Mouse (Mus musculus) intestine, embryonic 15.5 days (tissue): ENCODE measurements at regions not wholly inside any gene's neighbourhood (a gene's known extent, or its start where the extent isn't known, plus 50 kb on each side); places are given as distances from the start of the nearest gene placed in this dataset.
A peak's percentile ranks its signal among the peaks of the same experiment; 100 is the strongest.
"Not testable (repeated sequence)": the region's sequence is repeated elsewhere in the genome, so short reads cannot be mapped to it uniquely, and the experiment has no call there.

Experiments
- ATAC-seq: fragments of 200-750 bp; cut with Nextera tagmentation; 2 replicates; pipeline ENCODE4 v1.8.0; 2017; ENCODE audit warnings: moderate TSS enrichment, moderate library complexity
- H3K27ac ChIP-seq: fragments of 300-500 bp; sonication (generic); 2 replicates; pipeline ENCODE4 v1.5.1; 2015; ENCODE audit warnings: mild to moderate bottlenecking, inconsistent platforms
- H3K27me3 ChIP-seq: fragments of 300-500 bp; sonication (generic); replicated peaks from 2 replicates; pipeline ENCODE4 v1.6.1; 2015; ENCODE audit warnings: inconsistent platforms
- H3K36me3 ChIP-seq: fragments of 300-500 bp; sonication (generic); 2 replicates; pipeline ENCODE4 v1.6.1; 2015; ENCODE audit warnings: inconsistent platforms
- H3K4me1 ChIP-seq: fragments of 300-500 bp; sonication (generic); replicated peaks from 2 replicates; pipeline ENCODE4 v1.6.1; 2015; ENCODE audit warnings: inconsistent platforms
- H3K4me2 ChIP-seq: fragments of 300-500 bp; sonication (generic); replicated peaks from 2 replicates; pipeline ENCODE4 v1.6.1; 2015; ENCODE audit warnings: mild to moderate bottlenecking, inconsistent platforms
- H3K4me3 ChIP-seq: fragments of 300-500 bp; sonication (generic); replicated peaks from 2 replicates; pipeline ENCODE4 v1.5.1; 2015; ENCODE audit warnings: inconsistent platforms
- H3K9ac ChIP-seq: fragments of 300-500 bp; sonication (generic); 2 replicates; pipeline ENCODE4 v1.6.1; 2015; ENCODE audit warnings: inconsistent platforms
- H3K9me3 ChIP-seq: fragments of 300-500 bp; sonication (generic); 2 replicates; pipeline ENCODE4 v1.6.1; 2016; ENCODE audit warnings: inconsistent platforms
- WGBS: fragments of 180-500 bp; shearing (Covaris S2); methylation state at CpG from one replicate; pipeline ENCODE4 v1.1.7; 2015; 5-methylcytosine and 5-hydroxymethylcytosine counted together

DNA sequence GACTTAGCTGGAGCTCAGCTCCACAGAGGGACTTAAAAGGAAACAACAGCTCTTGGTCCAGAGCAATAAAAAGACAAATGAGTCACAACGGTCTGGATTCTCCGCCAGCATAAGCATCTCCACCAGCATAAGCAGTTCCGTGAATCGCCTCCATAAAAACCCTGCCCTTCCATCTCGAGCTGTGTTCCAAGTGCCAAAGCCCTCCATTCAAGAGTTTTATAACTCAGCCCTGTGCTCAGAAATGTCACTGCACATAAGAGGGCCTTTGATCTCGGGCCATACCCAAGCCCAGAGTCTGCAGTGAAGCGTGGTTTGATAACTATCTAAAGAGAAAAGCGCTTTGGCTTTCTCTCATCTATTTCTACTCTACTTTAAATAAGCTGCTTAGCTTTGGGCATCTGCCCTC lies 70.8 kb upstream of the Akap13 start:
- no peak overlapping the region for H3K4me2 ChIP-seq
- no peaks in the 10 kb centered on the region for H3K27me3 ChIP-seq

DNA sequence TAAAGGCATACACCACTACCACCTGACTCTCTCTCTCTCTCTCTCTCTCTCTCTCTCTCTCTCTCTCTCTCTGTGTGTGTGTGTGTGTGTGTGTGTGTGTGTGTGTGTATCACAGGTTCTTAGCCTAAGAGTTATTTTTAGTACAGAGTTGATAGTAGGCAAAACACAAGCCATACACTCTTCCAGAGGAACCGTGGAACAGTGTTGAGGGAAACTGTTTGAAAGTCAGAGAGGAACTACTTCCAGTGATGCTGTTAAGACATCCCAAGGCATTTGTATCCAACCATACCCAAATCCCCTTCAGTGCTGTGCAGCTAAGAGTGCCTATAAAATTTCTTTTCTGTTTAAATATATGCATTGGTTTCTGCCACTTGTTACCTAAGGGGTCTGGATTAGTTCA lies 68.3 kb upstream of the Akap13 start:
- 0 out of 2 replicates have a peak, but pooled peaks cover 7% of the 10 kb centered on the region for H3K4me1 ChIP-seq
- no peaks in the 10 kb centered on the region for H3K36me3 ChIP-seq
- WGBS: 52% methylated on average over 1 of the region's 1 CpGs
- no peak overlapping the region for H3K4me2 ChIP-seq
- no peak for ATAC-seq
- no peak overlapping the region for H3K9ac ChIP-seq
- H3K27ac ChIP-seq: no peak overlapping the region
- H3K27me3 ChIP-seq: no peaks in the 10 kb centered on the region
- H3K9me3 ChIP-seq: no peaks in the 10 kb centered on the region
- H3K4me3 ChIP-seq: no peak overlapping the region

More for the DNA sequence above, 70.8 kb upstream of the Akap13 start:
- H3K4me3 ChIP-seq: no peak overlapping the region
- ATAC-seq: peak; percentile 92
- no peaks in the 10 kb centered on the region for H3K9me3 ChIP-seq
- peak overlapping the region; percentile 54 for H3K27ac ChIP-seq
- 0 out of 2 replicates have a peak, but pooled peaks cover 7% of the 10 kb centered on the region for H3K4me1 ChIP-seq
- H3K36me3 ChIP-seq: no peaks in the 10 kb centered on the region
- H3K9ac ChIP-seq: no peak overlapping the region
- WGBS: 18% methylated on average over 8 of the region's 8 CpGs

DNA sequence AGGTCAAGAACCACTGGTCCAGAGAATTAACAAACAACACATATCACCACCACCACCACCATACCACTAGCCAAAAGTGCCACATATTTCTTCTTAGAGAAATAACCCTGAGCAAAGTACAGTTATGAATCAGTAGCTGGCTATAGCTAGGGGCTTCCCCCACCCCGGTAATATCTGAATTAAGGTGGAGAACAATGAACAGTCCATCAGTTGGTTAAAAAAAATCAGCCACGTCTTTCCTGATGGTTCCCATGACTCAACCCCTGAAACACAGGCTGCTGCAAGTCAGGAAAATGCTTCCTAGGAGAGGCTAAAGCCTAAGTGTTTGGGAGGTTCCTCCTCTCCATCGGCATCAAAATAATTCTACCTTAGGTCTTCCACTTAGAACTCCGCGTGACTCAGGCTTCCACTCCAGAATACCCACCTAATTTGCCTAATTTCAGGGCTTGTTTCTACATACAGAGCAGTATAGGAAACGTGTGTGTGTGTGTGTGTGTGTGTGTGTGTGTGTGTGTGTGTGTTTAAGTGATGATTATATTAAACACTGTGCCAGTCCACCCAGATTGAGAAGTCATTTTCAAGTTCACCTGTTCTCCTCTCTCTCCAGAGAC lies 67.4 kb upstream of the Akap13 start:
- no peak for ATAC-seq
- Histone ChIP-seq H3K9me3 (no peaks in the 10 kb centered on the region), H3K4me1 (0 out of 2 replicates have a peak, but pooled peaks cover 7% of the 10 kb centered on the region), H3K9ac (no peak overlapping the region), H3K4me3 (no peak overlapping the region), H3K27ac (no peak overlapping the region), H3K4me2 (no peak overlapping the region), H3K27me3 (no peaks in the 10 kb centered on the region), H3K36me3 (no peaks in the 10 kb centered on the region)
- 69% methylated on average over 6 of the region's 6 CpGs for WGBS

DNA sequence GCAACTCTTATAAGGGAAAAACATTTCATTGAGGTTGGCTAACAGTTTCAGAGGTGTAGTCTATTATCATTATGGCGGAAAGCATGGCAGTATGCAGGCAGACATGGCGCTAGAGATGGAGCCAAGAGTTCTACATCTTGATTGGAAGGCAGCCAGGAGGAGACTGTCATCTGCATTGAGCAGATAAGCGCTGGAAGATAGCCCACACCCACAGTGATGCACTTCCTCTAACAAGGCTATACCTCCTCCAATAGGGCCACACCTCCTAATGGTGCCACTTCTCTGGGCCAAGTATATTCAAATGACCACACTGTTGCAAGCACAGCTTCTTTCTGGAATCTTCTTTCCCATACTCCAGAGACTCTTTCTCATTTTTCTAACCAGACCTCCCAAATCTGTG lies 65.2 kb upstream of the Akap13 start:
- Histone ChIP-seq H3K4me3 (no peak overlapping the region), H3K9me3 (no peaks in the 10 kb centered on the region), H3K27me3 (no peaks in the 10 kb centered on the region), H3K4me1 (peaks cover under 1% of the 10 kb centered on the region; the same call in 1 of the 2 replicates), H3K36me3 (no peaks in the 10 kb centered on the region), H3K4me2 (no peak overlapping the region), H3K27ac (no peak overlapping the region), H3K9ac (no peak overlapping the region)
- no peak for ATAC-seq
- 87% methylated on average over 3 of the region's 3 CpGs for WGBS

DNA sequence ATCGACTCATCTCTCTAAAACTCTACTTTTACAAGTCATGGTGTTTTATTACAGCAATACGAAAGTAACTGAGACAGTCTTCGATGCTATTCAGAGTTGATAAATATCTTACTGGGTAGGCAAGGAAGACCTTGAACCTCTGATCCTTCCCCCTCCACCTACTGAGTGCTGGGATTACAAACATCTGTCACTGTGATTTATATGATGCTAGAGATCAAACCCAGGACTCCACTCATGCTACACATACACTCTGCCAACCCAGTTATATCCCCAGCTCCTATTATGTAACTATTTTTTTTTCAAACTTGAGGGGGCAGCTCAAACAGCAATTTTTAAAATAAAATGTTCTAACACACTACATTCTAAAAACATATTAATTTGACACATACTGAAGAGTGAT lies 62.6 kb upstream of the Akap13 start:
- Histone ChIP-seq H3K9me3 (no peaks in the 10 kb centered on the region), H3K4me2 (no peak overlapping the region), H3K27ac (no peak overlapping the region), H3K9ac (no peak overlapping the region), H3K36me3 (no peaks in the 10 kb centered on the region), H3K27me3 (no peaks in the 10 kb centered on the region), H3K4me1 (peaks cover 8% of the 10 kb centered on the region), H3K4me3 (no peak overlapping the region)
- WGBS: 17% methylated on average over 3 of the region's 3 CpGs
- peak; percentile 19; the same call in 1 of the 2 replicates for ATAC-seq

DNA sequence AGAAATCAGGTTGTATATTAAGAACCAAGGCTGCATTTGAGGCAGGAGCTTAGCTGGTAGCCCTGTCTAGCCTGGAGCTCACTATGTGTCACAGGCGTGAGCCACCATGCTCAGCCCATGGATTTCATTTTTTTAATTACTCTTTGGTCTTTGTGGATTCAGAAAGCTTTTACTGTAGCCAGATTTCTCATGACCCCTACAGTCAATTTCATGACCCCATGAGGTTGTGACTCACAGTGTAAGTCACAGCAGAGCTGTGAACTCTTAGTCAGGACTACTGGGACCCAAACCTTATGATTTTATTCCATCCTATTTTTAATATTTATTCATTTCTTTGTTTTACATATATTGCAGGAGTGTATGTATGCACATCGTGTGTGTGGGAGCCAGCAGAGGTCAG lies 61.9 kb upstream of the Akap13 start:
- H3K27ac ChIP-seq: no peak overlapping the region
- peaks cover 8% of the 10 kb centered on the region for H3K4me1 ChIP-seq
- H3K9me3 ChIP-seq: no peaks in the 10 kb centered on the region
- no peak overlapping the region for H3K9ac ChIP-seq
- H3K4me2 ChIP-seq: no peak overlapping the region
- H3K4me3 ChIP-seq: no peak overlapping the region
- ATAC-seq: no peak
- no peaks in the 10 kb centered on the region for H3K36me3 ChIP-seq
- no peaks in the 10 kb centered on the region for H3K27me3 ChIP-seq
- 87% methylated on average over 2 of the region's 2 CpGs for WGBS

DNA sequence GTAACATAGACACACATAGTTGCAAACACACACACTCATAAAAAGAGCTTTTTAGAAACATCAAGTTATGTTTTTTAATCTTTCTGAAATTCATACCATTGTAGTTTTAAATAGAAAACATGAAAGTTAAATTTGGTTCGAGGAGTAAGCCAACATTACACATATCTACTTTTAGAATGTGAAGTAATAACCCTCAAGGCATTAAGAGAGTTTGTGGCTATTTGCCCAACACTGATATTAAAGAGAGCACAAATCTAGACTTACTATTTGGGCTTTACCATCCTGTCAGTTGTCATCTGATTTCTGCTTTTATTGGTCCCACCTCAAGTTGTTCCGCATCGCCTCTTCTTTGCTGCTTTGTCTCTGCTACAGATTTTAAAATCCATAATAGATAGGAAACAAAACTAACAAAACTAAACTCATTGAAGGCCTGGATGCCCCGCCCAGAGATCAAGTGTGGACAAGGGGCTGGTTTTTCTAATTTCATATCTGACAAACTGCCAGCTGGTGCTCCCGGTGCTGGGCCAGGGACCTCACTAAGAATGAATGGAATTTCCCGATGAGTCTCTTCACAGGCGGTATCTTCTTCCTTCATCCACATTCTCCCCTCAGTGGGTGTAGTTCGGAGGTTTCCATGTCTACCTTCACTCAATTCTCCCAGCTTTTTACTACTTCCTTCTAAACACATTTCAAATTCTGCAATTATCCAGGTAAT lies 60.3 kb upstream of the Akap13 start:
- Histone ChIP-seq H3K9ac (no peak overlapping the region), H3K4me3 (no peak overlapping the region), H3K36me3 (no peaks in the 10 kb centered on the region), H3K27me3 (no peaks in the 10 kb centered on the region), H3K9me3 (no peaks in the 10 kb centered on the region), H3K4me1 (peaks cover 15% of the 10 kb centered on the region), H3K27ac (no peak overlapping the region), H3K4me2 (no peak overlapping the region)
- ATAC-seq: no peak
- 51% methylated on average over 8 of the region's 8 CpGs for WGBS

DNA sequence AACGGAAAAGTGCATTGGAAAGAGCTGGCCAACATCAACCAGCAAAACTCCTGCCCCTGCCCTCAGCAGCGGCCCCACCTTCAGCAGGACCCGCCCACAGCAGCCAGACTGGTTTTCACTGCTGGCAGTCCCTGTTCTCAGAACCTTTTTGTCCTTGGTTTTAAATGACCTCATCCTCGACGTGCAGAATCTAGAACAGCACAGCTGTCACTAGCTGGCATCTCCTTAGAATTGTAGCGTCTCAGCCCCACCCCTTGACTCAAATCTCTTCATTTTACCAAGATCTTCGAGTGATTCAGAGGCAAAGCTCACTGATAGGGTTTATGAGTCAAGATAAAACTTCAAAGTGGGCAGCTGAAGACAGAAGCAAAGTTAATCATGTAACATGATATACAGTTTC lies 57.8 kb upstream of the Akap13 start:
- H3K27ac ChIP-seq: peak overlapping the region; percentile 56; the same call in 1 of the 2 replicates
- no peaks in the 10 kb centered on the region for H3K27me3 ChIP-seq
- H3K36me3 ChIP-seq: no peaks in the 10 kb centered on the region
- H3K4me3 ChIP-seq: no peak overlapping the region
- peak overlapping the region; percentile 31; the same call in 1 of the 2 replicates for H3K4me2 ChIP-seq
- ATAC-seq: peak; percentile 85
- H3K9me3 ChIP-seq: no peaks in the 10 kb centered on the region
- H3K4me1 ChIP-seq: peaks cover 18% of the 10 kb centered on the region
- 7% methylated on average over 7 of the region's 7 CpGs for WGBS
- H3K9ac ChIP-seq: no peak overlapping the region

DNA sequence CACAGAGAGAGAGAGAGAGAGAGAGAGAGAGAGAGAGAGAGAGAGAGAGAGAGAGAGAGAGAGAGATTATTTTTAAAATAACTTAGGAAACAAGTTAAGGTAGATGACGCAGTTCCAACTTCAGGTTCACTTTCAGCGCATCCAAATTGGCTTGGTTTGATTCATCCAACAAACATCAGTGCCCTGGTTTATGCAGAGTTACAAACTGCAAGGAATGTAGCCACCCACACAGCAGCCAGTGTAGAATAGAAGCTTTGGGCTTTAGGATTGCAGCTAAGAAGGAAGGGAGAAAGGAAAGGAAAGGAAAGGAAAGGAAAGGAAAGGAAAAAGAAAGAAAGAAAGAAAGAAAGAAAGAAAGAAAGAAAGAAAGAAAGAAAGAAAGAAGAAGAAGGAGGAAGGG lies 56.9 kb upstream of the Akap13 start:
- H3K9ac ChIP-seq, H3K36me3 ChIP-seq, H3K9me3 ChIP-seq, H3K4me2 ChIP-seq, H3K27me3 ChIP-seq, ATAC-seq, H3K4me3 ChIP-seq, H3K27ac ChIP-seq: not testable (repeated sequence)
- H3K4me1 ChIP-seq: peaks cover 18% of the 10 kb centered on the region
- WGBS: 76% methylated on average over 2 of the region's 2 CpGs

DNA sequence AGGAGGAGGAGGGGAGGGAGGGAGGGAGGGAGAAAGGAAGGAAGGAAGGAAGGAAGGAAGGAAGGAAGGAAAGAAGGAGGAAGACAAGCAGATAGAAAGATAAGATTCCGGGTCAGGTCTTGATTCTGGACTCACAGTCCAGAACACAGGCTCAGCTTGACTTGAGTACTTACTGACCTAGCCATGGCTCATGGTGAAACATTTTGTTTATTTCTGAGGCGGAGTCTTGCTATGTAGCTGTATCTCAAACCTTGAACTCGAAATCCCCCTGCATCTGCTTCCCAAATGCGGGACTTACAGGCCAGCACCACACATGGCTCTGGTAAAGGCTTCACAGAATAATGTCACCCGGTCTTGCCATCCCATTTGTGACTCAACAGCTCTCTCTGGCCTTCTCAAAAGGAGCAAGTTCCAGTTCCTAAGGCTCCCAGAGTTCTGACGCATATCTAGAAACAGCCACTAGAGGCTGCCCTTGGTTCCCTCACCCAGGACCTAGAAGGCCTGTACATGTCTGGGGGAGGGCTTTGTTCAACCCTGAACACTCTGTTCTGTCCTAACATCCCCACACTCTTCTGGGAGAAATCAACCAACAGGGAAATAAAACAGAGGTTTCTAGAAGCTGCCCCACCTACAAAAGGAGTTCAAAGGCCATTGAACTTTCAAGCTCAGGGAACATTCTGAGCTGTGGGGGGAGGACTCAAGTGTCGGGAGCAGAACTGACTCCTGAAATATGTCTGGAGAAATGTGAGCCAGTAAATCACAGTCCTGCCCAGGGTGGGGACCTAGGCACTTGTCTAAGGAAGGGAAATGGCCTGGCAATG lies 56.2 kb upstream of the Akap13 start:
- H3K4me2 ChIP-seq: no peak overlapping the region
- no peak overlapping the region for H3K9ac ChIP-seq
- WGBS: 47% methylated on average over 7 of the region's 7 CpGs
- H3K36me3 ChIP-seq: no peaks in the 10 kb centered on the region
- H3K27me3 ChIP-seq: no peaks in the 10 kb centered on the region
- peaks cover 18% of the 10 kb centered on the region for H3K4me1 ChIP-seq
- ATAC-seq: peak; percentile 87
- no peaks in the 10 kb centered on the region for H3K9me3 ChIP-seq
- peak overlapping the region; percentile 44; the same call in 1 of the 2 replicates for H3K27ac ChIP-seq
- H3K4me3 ChIP-seq: no peak overlapping the region

DNA sequence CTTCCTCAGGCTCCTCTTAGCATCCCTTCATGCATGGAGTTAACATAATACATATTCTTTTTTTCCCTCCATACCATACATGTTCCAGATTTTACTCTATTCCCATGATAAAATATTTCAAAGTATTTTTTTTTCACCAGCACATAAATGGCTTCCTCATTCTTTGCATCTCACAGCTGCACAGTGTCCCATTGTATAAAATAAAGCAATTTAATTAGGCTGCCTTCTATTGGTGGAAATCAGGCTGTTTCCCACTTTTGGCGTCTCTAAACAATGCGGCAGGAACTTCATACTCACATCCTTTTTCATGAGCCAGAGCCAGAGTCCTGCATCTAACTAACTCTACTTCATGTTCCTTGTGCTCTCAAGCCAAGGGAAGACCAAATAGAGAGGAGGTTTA lies 54.9 kb upstream of the Akap13 start:
- Histone ChIP-seq H3K9ac (no peak overlapping the region), H3K27me3 (no peaks in the 10 kb centered on the region), H3K4me2 (no peak overlapping the region), H3K36me3 (no peaks in the 10 kb centered on the region), H3K27ac (no peak overlapping the region), H3K4me3 (no peak overlapping the region), H3K4me1 (peaks cover 18% of the 10 kb centered on the region), H3K9me3 (no peaks in the 10 kb centered on the region)
- no peak for ATAC-seq
- WGBS: 48% methylated on average over 2 of the region's 2 CpGs

DNA sequence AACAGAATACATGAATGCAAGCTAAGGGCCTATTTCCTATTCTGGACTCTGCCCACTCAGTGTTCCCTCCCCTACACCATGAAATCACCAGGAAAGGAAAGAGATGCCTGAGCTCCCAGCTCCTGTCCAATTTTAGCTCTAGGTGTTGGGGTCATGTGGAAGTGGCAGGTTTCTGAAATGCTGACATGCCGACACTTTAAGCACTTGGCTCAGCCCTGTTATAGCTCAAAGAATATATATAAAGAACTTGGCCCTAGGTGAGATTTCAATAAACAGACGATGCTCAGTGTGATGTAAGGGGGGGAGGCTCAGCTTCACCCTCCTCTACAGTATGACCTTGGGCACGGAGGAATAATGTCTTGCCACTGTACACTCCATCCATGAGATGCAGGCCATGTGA lies 50.4 kb upstream of the Akap13 start:
- Histone ChIP-seq H3K27me3 (no peaks in the 10 kb centered on the region), H3K4me1 (peaks cover 3% of the 10 kb centered on the region; the same call in 1 of the 2 replicates), H3K4me2 (no peak overlapping the region), H3K36me3 (no peaks in the 10 kb centered on the region), H3K27ac (no peak overlapping the region), H3K9me3 (no peaks in the 10 kb centered on the region), H3K9ac (no peak overlapping the region), H3K4me3 (no peak overlapping the region)
- WGBS: 79% methylated on average over 3 of the region's 3 CpGs
- no peak for ATAC-seq
